Mouse (Mus musculus): ENCODE results near the gene Mthfd1l. TPM values are rescaled to one million over a fixed set of nuclear protein-coding genes. Genes with fewer than 3 reads are reported as not detected.

Mthfd1l gene
- polyA plus RNA-seq, 1 experiment from 2014 or later = 5.5 TPM

- H3K9me3 ChIP-seq (ENCODE audit: control insufficient read depth, low read length) = no peaks in the 10 kb centered on the region
- no peaks in the 10 kb centered on the region for H3K4me1 ChIP-seq (replicated peaks; ENCODE audit: control insufficient read depth, insufficient read depth)
- TF ChIP-seq EP300 (optimal IDR thresholded peaks at IDR 0.05) (no peak), CTCF (IDR thresholded peaks at IDR 0.05; ENCODE audit: low read depth) (no peak)
- no peak overlapping the region for H3K9ac ChIP-seq (ENCODE audit: low read length)
- 71% methylated on average over 14 of the region's 14 CpGs for WGBS
- H3K4me3 ChIP-seq (ENCODE audit: low read depth, low read length) = no peak overlapping the region
- H3K36me3 ChIP-seq (ENCODE audit: control insufficient read depth, insufficient read depth, low read length) = no peaks in the 10 kb centered on the region
- no peak overlapping the region for H3K4me2 ChIP-seq (replicated peaks; ENCODE audit: low read depth)
- DNase-seq (ENCODE audit: low spot score) (no peak), ATAC-seq (ENCODE audit: low FRiP score, low TSS enrichment) (no peak)
- H3K27ac ChIP-seq (replicated peaks) = no peak overlapping the region
- H3K27me3 ChIP-seq (ENCODE audit: control insufficient read depth, insufficient read depth, low read length) = no peaks in the 10 kb centered on the region
Measured at GRCm38 (mm10) chr10:4022628-4023303, 49.8 kb downstream of the Mthfd1l start.

- Histone ChIP-seq H3K27ac (replicated peaks) (no peak overlapping the region), H3K9ac (ENCODE audit: low read length) (no peak overlapping the region), H3K4me1 (replicated peaks; ENCODE audit: control insufficient read depth, insufficient read depth) (no peaks in the 10 kb centered on the region), H3K27me3 (ENCODE audit: control insufficient read depth, insufficient read depth, low read length) (no peaks in the 10 kb centered on the region), H3K4me3 (ENCODE audit: low read depth, low read length) (no peak overlapping the region), H3K36me3 (ENCODE audit: control insufficient read depth, insufficient read depth, low read length) (no peaks in the 10 kb centered on the region), H3K9me3 (ENCODE audit: control insufficient read depth, low read length) (no peaks in the 10 kb centered on the region), H3K4me2 (replicated peaks; ENCODE audit: low read depth) (no peak overlapping the region)
- no peak for DNase-seq (ENCODE audit: low spot score)
- no peak for ATAC-seq (ENCODE audit: low FRiP score, low TSS enrichment)
- no peak for TF ChIP-seq CTCF (IDR thresholded peaks at IDR 0.05; ENCODE audit: low read depth)
- TF ChIP-seq EP300 (optimal IDR thresholded peaks at IDR 0.05) = no peak
- 88% methylated on average over 4 of the region's 4 CpGs for WGBS
Measured at GRCm38 (mm10) chr10:4026616-4027015, 53.7 kb downstream of the Mthfd1l start.

GRCm38 (mm10) chr10:4027466-4027865 lies 54.5 kb downstream of the Mthfd1l start:
- H3K9ac ChIP-seq (ENCODE audit: low read length) = no peak overlapping the region
- H3K27me3 ChIP-seq (ENCODE audit: control insufficient read depth, insufficient read depth, low read length) = no peaks in the 10 kb centered on the region
- H3K4me1 ChIP-seq (replicated peaks; ENCODE audit: control insufficient read depth, insufficient read depth) = no peaks in the 10 kb centered on the region
- no peaks in the 10 kb centered on the region for H3K9me3 ChIP-seq (ENCODE audit: control insufficient read depth, low read length)
- H3K4me2 ChIP-seq (replicated peaks; ENCODE audit: low read depth) = no peak overlapping the region
- H3K27ac ChIP-seq (replicated peaks) = no peak overlapping the region
- no peak overlapping the region for H3K4me3 ChIP-seq (ENCODE audit: low read depth, low read length)
- DNase-seq (ENCODE audit: low spot score) = no peak
- WGBS = 36% methylated on average over 4 of the region's 4 CpGs
- no peaks in the 10 kb centered on the region for H3K36me3 ChIP-seq (ENCODE audit: control insufficient read depth, insufficient read depth, low read length)
- ATAC-seq (ENCODE audit: low FRiP score, low TSS enrichment) = peak; percentile 61
- TF ChIP-seq EP300 (optimal IDR thresholded peaks at IDR 0.05) = no peak
- TF ChIP-seq CTCF (IDR thresholded peaks at IDR 0.05; ENCODE audit: low read depth) = no peak

- 37% methylated on average over 15 of the region's 15 CpGs for WGBS
- Histone ChIP-seq H3K9ac (ENCODE audit: low read length) (no peak overlapping the region), H3K27me3 (ENCODE audit: control insufficient read depth, insufficient read depth, low read length) (no peaks in the 10 kb centered on the region), H3K27ac (replicated peaks) (no peak overlapping the region), H3K9me3 (ENCODE audit: control insufficient read depth, low read length) (no peaks in the 10 kb centered on the region), H3K4me2 (replicated peaks; ENCODE audit: low read depth) (no peak overlapping the region), H3K36me3 (ENCODE audit: control insufficient read depth, insufficient read depth, low read length) (no peaks in the 10 kb centered on the region), H3K4me3 (ENCODE audit: low read depth, low read length) (no peak overlapping the region), H3K4me1 (replicated peaks; ENCODE audit: control insufficient read depth, insufficient read depth) (no peaks in the 10 kb centered on the region)
- DNase-seq (ENCODE audit: low spot score) (no peak), ATAC-seq (ENCODE audit: low FRiP score, low TSS enrichment) (peak; percentile 66; the same call in 1 of the 2 replicates)
- no peak for TF ChIP-seq EP300 (optimal IDR thresholded peaks at IDR 0.05)
- TF ChIP-seq CTCF (IDR thresholded peaks at IDR 0.05; ENCODE audit: low read depth) = no peak
Measured at GRCm38 (mm10) chr10:4028851-4029442, 56.0 kb downstream of the Mthfd1l start.

- no peak for TF ChIP-seq EP300 (optimal IDR thresholded peaks at IDR 0.05)
- no peak for TF ChIP-seq CTCF (IDR thresholded peaks at IDR 0.05; ENCODE audit: low read depth)
- WGBS = 66% methylated on average over 9 of the region's 9 CpGs
Measured at GRCm38 (mm10) chr10:4033761-4034160, 60.8 kb downstream of the Mthfd1l start.

GRCm38 (mm10) chr10:4036476-4036875 lies 63.6 kb downstream of the Mthfd1l start:
- Histone ChIP-seq H3K4me1 (replicated peaks; ENCODE audit: control insufficient read depth, insufficient read depth) (no peaks in the 10 kb centered on the region), H3K4me2 (replicated peaks; ENCODE audit: low read depth) (no peak overlapping the region), H3K36me3 (ENCODE audit: control insufficient read depth, insufficient read depth, low read length) (no peaks in the 10 kb centered on the region), H3K27ac (replicated peaks) (no peak overlapping the region), H3K4me3 (ENCODE audit: low read depth, low read length) (no peak overlapping the region), H3K9me3 (ENCODE audit: control insufficient read depth, low read length) (no peaks in the 10 kb centered on the region), H3K9ac (ENCODE audit: low read length) (no peak overlapping the region), H3K27me3 (ENCODE audit: control insufficient read depth, insufficient read depth, low read length) (no peaks in the 10 kb centered on the region)
- WGBS = 90% methylated on average over 7 of the region's 7 CpGs
- DNase-seq (ENCODE audit: low spot score) (no peak), ATAC-seq (ENCODE audit: low FRiP score, low TSS enrichment) (no peak)
- TF ChIP-seq EP300 (optimal IDR thresholded peaks at IDR 0.05) (no peak), CTCF (IDR thresholded peaks at IDR 0.05; ENCODE audit: low read depth) (no peak)

More at GRCm38 (mm10) chr10:4033761-4034160, 60.8 kb downstream of the Mthfd1l start:
- Histone ChIP-seq H3K36me3 (ENCODE audit: control insufficient read depth, insufficient read depth, low read length) (no peaks in the 10 kb centered on the region), H3K4me2 (replicated peaks; ENCODE audit: low read depth) (no peak overlapping the region), H3K9me3 (ENCODE audit: control insufficient read depth, low read length) (no peaks in the 10 kb centered on the region), H3K4me3 (ENCODE audit: low read depth, low read length) (no peak overlapping the region), H3K4me1 (replicated peaks; ENCODE audit: control insufficient read depth, insufficient read depth) (no peaks in the 10 kb centered on the region), H3K27ac (replicated peaks) (no peak overlapping the region), H3K27me3 (ENCODE audit: control insufficient read depth, insufficient read depth, low read length) (no peaks in the 10 kb centered on the region), H3K9ac (ENCODE audit: low read length) (no peak overlapping the region)
- DNase-seq (ENCODE audit: low spot score) (no peak), ATAC-seq (ENCODE audit: low FRiP score, low TSS enrichment) (no peak)

Data from stomach, postnatal 0 days (tissue).